ENCODE assay signal across 8 mouse cellular contexts in genomic region chr1:95667435-95668252, GRCm38 (mm10). TPM values are rescaled to one million over a fixed set of nuclear protein-coding genes. Genes with fewer than 3 reads are reported as not detected.
A peak's percentile ranks its signal among the peaks of the same experiment; 100 is the strongest.
DNase-seq lines count a peak whose midpoint lies in the region; ATAC-seq and TF ChIP-seq lines count a peak whose summit lies in the region.

St8sia4 (minus strand) TSS chr1:95667571.

- no peaks in the 10 kb centered on the region for H3K4me1 ChIP-seq in intestine, postnatal 0 days (replicated peaks; ENCODE audit: control insufficient read depth, insufficient read depth, low read length)
- no peaks in the 10 kb centered on the region; the same call in 1 of the 2 replicates for H3K4me1 ChIP-seq in midbrain, embryonic 11.5 days (ENCODE audit: control insufficient read depth, insufficient read depth, low read length)

- WGBS in intestine, postnatal 0 days = under 1% methylated on average over 52 of the region's 52 CpGs
- under 1% methylated on average over 52 of the region's 52 CpGs for WGBS in midbrain, embryonic 11.5 days

- no peaks in the 10 kb centered on the region for H3K9me3 ChIP-seq in intestine, postnatal 0 days (ENCODE audit: control insufficient read depth)
- H3K9me3 ChIP-seq in midbrain, embryonic 11.5 days (ENCODE audit: control insufficient read depth, low read length) = no peaks in the 10 kb centered on the region

- intact Hi-C loops in left cerebral cortex, postnatal 4 days (cut with DNase I) = loop anchor here (10.0 kb wide), 1 partner anchor 1097 kb away; no protein-coding TSS in a partner anchor

- no peak for TF ChIP-seq CTCF in intestine, postnatal 0 days (IDR thresholded peaks at IDR 0.05; ENCODE audit: low read depth)

- peak; percentile 57 for DNase-seq in adrenal gland, adult 8-10 months
- DNase-seq in embryo, embryonic 9.5 days (ENCODE audit: extremely low spot score) = peak; percentile 84
- peak; percentile 88 for DNase-seq in left cerebral cortex, postnatal 4 days
- peak; percentile 96 for DNase-seq in midbrain, embryonic 11.5 days (ENCODE audit: low spot score, missing footprints)
- DNase-seq in right cerebral cortex, postnatal 4 days = peak; percentile 81
- peak; percentile 76 for DNase-seq in yolk sac, embryonic 10.5 days (ENCODE audit: low spot score)

- peak; percentile 73 for ATAC-seq in granulocyte monocyte progenitor cell, adult 5-6 weeks (replicated peaks; ENCODE audit: poor library complexity, severe bottlenecking)
- peak; percentile 86 for ATAC-seq in intestine, postnatal 0 days
- peak; percentile 97 for ATAC-seq in midbrain, embryonic 11.5 days (ENCODE audit: low FRiP score)

- H3K4me3 ChIP-seq in intestine, postnatal 0 days (ENCODE audit: low read depth, low read length) = peak within 1 kb of the TSS; percentile 57
- H3K4me3 ChIP-seq in midbrain, embryonic 11.5 days (ENCODE audit: low read depth, low read length) = peak within 1 kb of the TSS; percentile 65

- H3K27me3 ChIP-seq in intestine, postnatal 0 days (replicated peaks; ENCODE audit: control insufficient read depth, insufficient read depth, low read length) = 0 out of 2 replicates have a peak, but pooled peaks cover 3% of the 10 kb centered on the region
- H3K27me3 ChIP-seq in midbrain, embryonic 11.5 days (ENCODE audit: control insufficient read depth, insufficient read depth, low read length) = no peaks in the 10 kb centered on the region

- H3K4me2 ChIP-seq in intestine, postnatal 0 days (replicated peaks; ENCODE audit: low read depth) = peak within 1 kb of the TSS; percentile 84
- peak within 1 kb of the TSS; percentile 48 for H3K4me2 ChIP-seq in midbrain, embryonic 11.5 days

- no peak within 1 kb of the TSS for H3K9ac ChIP-seq in intestine, postnatal 0 days (ENCODE audit: low read depth, low read length)
- peak within 1 kb of the TSS; percentile 71 for H3K9ac ChIP-seq in midbrain, embryonic 11.5 days (ENCODE audit: low read length)

- no peak within 1 kb of the TSS for H3K27ac ChIP-seq in intestine, postnatal 0 days (ENCODE audit: low read depth, low read length)
- H3K27ac ChIP-seq in midbrain, embryonic 11.5 days (ENCODE audit: low read depth, low read length) = no peak within 1 kb of the TSS

- no peaks in the 10 kb centered on the region for H3K36me3 ChIP-seq in intestine, postnatal 0 days (ENCODE audit: control insufficient read depth, insufficient read depth)
- H3K36me3 ChIP-seq in midbrain, embryonic 11.5 days (ENCODE audit: control insufficient read depth, insufficient read depth, low read length) = no peaks in the 10 kb centered on the region

RNA-seq across cellular contexts. Expression of gene St8sia4, which starts in this region (rescaled TPM):
- total RNA-seq in adrenal gland, adult 8-10 months (2022) = 1 to 10 TPM; 1.4 to 4.4 (median 3.4) TPM
- total RNA-seq in granulocyte monocyte progenitor cell, adult 5-6 weeks (2014; fragmentation: Nextera tagmentation) = 73.2 and 76.7 TPM in 2 replicates
- 124 and 137 TPM in 2 replicates for total RNA-seq in granulocyte monocyte progenitor cell, adult 5-6 weeks (2017)
- 1.1 and 1.5 TPM in 2 replicates for polyA plus RNA-seq in intestine, postnatal 0 days (2015; fragmentation: Nextera tagmentation; extraction: Ambion mirVana)
- total RNA-seq in left cerebral cortex, postnatal 4 days (2021) = 10 to 100 TPM; 29.4 to 32.8 TPM
- 15.6 and 18.3 TPM in 2 replicates for polyA plus RNA-seq in midbrain, embryonic 11.5 days (2014; fragmentation: Nextera tagmentation; extraction: Ambion mirVana)

Comparison
In these comparisons a context has a peak if more than half of its experiments do, and no peak if none do; other contexts are left out.
1. RNA of gene St8sia4 (total RNA-seq): 73.2 to 137 TPM in granulocyte monocyte progenitor cell, adult 5-6 weeks and 29.4 to 32.8 TPM in left cerebral cortex, postnatal 4 days; 1.4 to 4.4 TPM in adrenal gland, adult 8-10 months; every median in the first group is over 4 times any median in the second.
2. Peak in every context shown above with its lines, with median percentiles within 50 percentile points of each other: DNase-seq and ATAC-seq.